Mouse (Mus musculus) hindbrain, postnatal 0 days (tissue): ENCODE measurements around the gene Esr1. TPM values are rescaled to one million over a fixed set of nuclear protein-coding genes. Genes with fewer than 3 reads are reported as not detected.

ENCODE experiments used
- ATAC-seq: fragments of 200-750 bp; cut with Nextera tagmentation; 2 replicates; pipeline ENCODE4 v1.8.0; 2017; ENCODE audit warnings: mild to moderate bottlenecking, moderate TSS enrichment, moderate library complexity
- DNase-seq: peaks from one replicate; pipeline ENCODE4 v3.0.0-alpha.2; 2015; ENCODE audit warnings: low spot score
- H3K27ac ChIP-seq: fragments of 300-500 bp; sonication (generic); 2 replicates; pipeline ENCODE4 v1.5.1; 2014; ENCODE audit warnings: mild to moderate bottlenecking
- H3K27me3 ChIP-seq: fragments of 300-500 bp; sonication (generic); 2 replicates; pipeline ENCODE4 v1.6.1; 2014; ENCODE audit warnings: low read length, mixed read lengths; ENCODE audit not compliant: insufficient read depth
- H3K36me3 ChIP-seq: fragments of 300-500 bp; sonication (generic); 2 replicates; pipeline ENCODE4 v1.6.1; 2014; ENCODE audit warnings: low read length, mixed read lengths; ENCODE audit not compliant: insufficient read depth
- H3K4me1 ChIP-seq: fragments of 300-500 bp; sonication (generic); 2 replicates; pipeline ENCODE4 v1.6.1; 2014; ENCODE audit warnings: antibody characterized with exemption, low read length, mixed read lengths; ENCODE audit not compliant: insufficient read depth
- H3K4me2 ChIP-seq: fragments of 300-500 bp; sonication (generic); 2 replicates; pipeline ENCODE4 v1.6.1; 2014; ENCODE audit warnings: low read depth, mild to moderate bottlenecking, low read length, moderate library complexity, mixed read lengths
- H3K4me3 ChIP-seq: fragments of 300-500 bp; sonication (generic); 2 replicates; pipeline ENCODE4 v1.5.1; 2014; ENCODE audit warnings: low read length
- H3K9ac ChIP-seq: fragments of 300-500 bp; sonication (generic); replicated peaks from 2 replicates; pipeline ENCODE4 v1.6.1; 2014; ENCODE audit warnings: mild to moderate bottlenecking, low read length, moderate library complexity, mixed read lengths
- H3K9me3 ChIP-seq: fragments of 300-500 bp; sonication (generic); 2 replicates; pipeline ENCODE4 v1.6.1; 2016; ENCODE audit warnings: low read length, mixed read lengths
- CTCF ChIP-seq: IDR thresholded peaks from 2 replicates; pipeline ENCODE4 v1.5.1; 2016; ENCODE audit warnings: antibody characterized with exemption, control low read depth, low read depth
- WGBS: fragments of 180-500 bp; shearing (Covaris S2); extraction: QIAGEN DNeasy Blood & Tissue Kit; methylation state at CpG from one replicate; pipeline ENCODE4 v1.1.7; 2014; 5-methylcytosine and 5-hydroxymethylcytosine counted together
- polyA plus RNA-seq: library from polyadenylated mRNA; unstranded; fragments of >200 nt; fragmentation: Nextera tagmentation; extraction: Ambion mirVana; gene quantifications from 2 replicates; pipeline ENCODE4 v1.2.1, GENCODE M21; 2015
- total RNA-seq: library from RNA; depleted of rRNA; stranded (reverse); fragments of >200 nt; gene quantifications from 2 replicates; pipeline ENCODE4 v1.2.3, GENCODE M21; 2014

The Esr1 gene
- total and polyA plus RNA-seq, 2 experiments from 2014 or later, result 0.58 to 0.63 TPM

GRCm38 (mm10) chr10:4752977-4753376, 141.6 kb downstream of the Esr1 start:
- H3K27me3 ChIP-seq, result no peaks in the 10 kb centered on the region
- no peak for ATAC-seq
- 88% methylated on average over 4 of the region's 4 CpGs for WGBS

GRCm38 (mm10) chr10:4775541-4775940, 164.1 kb downstream of the Esr1 start:
- no peak overlapping the region for H3K4me2 ChIP-seq
- no peaks in the 10 kb centered on the region for H3K36me3 ChIP-seq
- H3K4me1 ChIP-seq, result no peaks in the 10 kb centered on the region
- peak; percentile 30 for DNase-seq
- no peak for ATAC-seq
- no peak overlapping the region for H3K27ac ChIP-seq
- H3K9me3 ChIP-seq, result no peaks in the 10 kb centered on the region
- WGBS, result 55% methylated on average over 3 of the region's 3 CpGs
- H3K4me3 ChIP-seq, result no peak overlapping the region
- no peak overlapping the region for H3K9ac ChIP-seq
- H3K27me3 ChIP-seq, result no peaks in the 10 kb centered on the region
- TF ChIP-seq CTCF, result no peak

More at GRCm38 (mm10) chr10:4752977-4753376, 141.6 kb downstream of the Esr1 start:
- TF ChIP-seq CTCF, result no peak
- Histone ChIP-seq H3K27ac (no peak overlapping the region), H3K4me3 (no peak overlapping the region), H3K9ac (no peak overlapping the region), H3K4me1 (no peaks in the 10 kb centered on the region), H3K9me3 (no peaks in the 10 kb centered on the region), H3K4me2 (no peak overlapping the region), H3K36me3 (no peaks in the 10 kb centered on the region)
- DNase-seq, result no peak

GRCm38 (mm10) chr10:4776007-4776713, 164.8 kb downstream of the Esr1 start:
- no peak overlapping the region for H3K4me2 ChIP-seq
- no peaks in the 10 kb centered on the region for H3K36me3 ChIP-seq
- H3K27me3 ChIP-seq, result no peaks in the 10 kb centered on the region
- no peak overlapping the region for H3K27ac ChIP-seq
- H3K4me1 ChIP-seq, result no peaks in the 10 kb centered on the region
- no peak for DNase-seq
- 80% methylated on average over 6 of the region's 6 CpGs for WGBS
- no peak overlapping the region for H3K9ac ChIP-seq
- no peak for ATAC-seq
- no peak for TF ChIP-seq CTCF
- H3K4me3 ChIP-seq, result no peak overlapping the region
- H3K9me3 ChIP-seq, result no peaks in the 10 kb centered on the region

GRCm38 (mm10) chr10:4776714-4777090, 165.3 kb downstream of the Esr1 start:
- Histone ChIP-seq H3K36me3 (no peaks in the 10 kb centered on the region), H3K4me1 (no peaks in the 10 kb centered on the region), H3K4me3 (no peak overlapping the region), H3K27ac (no peak overlapping the region), H3K9me3 (no peaks in the 10 kb centered on the region), H3K4me2 (no peak overlapping the region), H3K9ac (no peak overlapping the region), H3K27me3 (no peaks in the 10 kb centered on the region)
- 83% methylated on average over 4 of the region's 4 CpGs for WGBS
- TF ChIP-seq CTCF, result no peak
- DNase-seq (no peak), ATAC-seq (no peak)

GRCm38 (mm10) chr10:4777996-4778395, 166.6 kb downstream of the Esr1 start:
- 73% methylated on average over 3 of the region's 3 CpGs for WGBS
- no peak for ATAC-seq
- DNase-seq, result no peak
- Histone ChIP-seq H3K27me3 (no peaks in the 10 kb centered on the region), H3K27ac (no peak overlapping the region), H3K4me1 (no peaks in the 10 kb centered on the region), H3K9ac (no peak overlapping the region), H3K36me3 (no peaks in the 10 kb centered on the region), H3K9me3 (no peaks in the 10 kb centered on the region), H3K4me3 (no peak overlapping the region), H3K4me2 (no peak overlapping the region)
- TF ChIP-seq CTCF, result no peak

GRCm38 (mm10) chr10:4780926-4781325, 169.5 kb downstream of the Esr1 start:
- no peak overlapping the region for H3K4me2 ChIP-seq
- H3K27ac ChIP-seq, result no peak overlapping the region
- ATAC-seq, result no peak
- WGBS, result 56% methylated on average over 6 of the region's 6 CpGs
- no peaks in the 10 kb centered on the region for H3K9me3 ChIP-seq
- no peak overlapping the region for H3K9ac ChIP-seq
- H3K4me1 ChIP-seq, result no peaks in the 10 kb centered on the region
- no peaks in the 10 kb centered on the region for H3K36me3 ChIP-seq
- DNase-seq, result no peak
- TF ChIP-seq CTCF, result no peak
- H3K4me3 ChIP-seq, result no peak overlapping the region
- no peaks in the 10 kb centered on the region for H3K27me3 ChIP-seq

GRCm38 (mm10) chr10:4787003-4787628, 175.7 kb downstream of the Esr1 start:
- TF ChIP-seq CTCF, result no peak
- Histone ChIP-seq H3K27ac (no peak overlapping the region), H3K9ac (no peak overlapping the region), H3K27me3 (no peaks in the 10 kb centered on the region), H3K4me3 (no peak overlapping the region), H3K4me1 (no peaks in the 10 kb centered on the region), H3K4me2 (no peak overlapping the region), H3K36me3 (no peaks in the 10 kb centered on the region), H3K9me3 (no peaks in the 10 kb centered on the region)
- 97% methylated on average over 5 of the region's 5 CpGs for WGBS
- ATAC-seq, result no peak
- no peak for DNase-seq
